Mouse (Mus musculus) left cerebral cortex, postnatal 14 days (tissue): ENCODE results near the gene Alkbh2. TPM values are rescaled to one million over a fixed set of nuclear protein-coding genes. Genes with fewer than 3 reads are reported as not detected.

Source experiments
- DNase-seq, 2 experiments: peaks; one replicate each; pipeline ENCODE4 v3.0.0; 2021 to 2022; ENCODE audit warnings: low spot score in 2 of 2, mixed read lengths in 1 of 2
- intact Hi-C: fragments of 180-260 bp; cut with DNase I; formaldehyde crosslinking; loops from one replicate; pipeline ENCODE4 v1.15.1; 2025
- long read RNA-seq, 2 experiments: library from polyadenylated mRNA; stranded (forward); transcript quantifications; one replicate each; pipeline ENCODE4 v2.0.0; 2021
- total RNA-seq, 2 experiments: library from RNA; stranded (reverse); gene quantifications; 2 replicates each; pipeline ENCODE4 v1.2.3; 2021

Alkbh2 gene
- total RNA-seq = 1 to 10 TPM; 5.5 to 5.8 TPM
- long read RNA-seq, experiment 1, partial matches to known transcripts = 1 of 6 reads
- long read RNA-seq, experiment 1, other reads (novel, unspliced or antisense) = 3 of 6 reads
- long read RNA-seq, experiment 2, partial matches to known transcripts = 0 of 6 reads
- long read RNA-seq, experiment 2, other reads (novel, unspliced or antisense) = 3 of 6 reads

DNA sequence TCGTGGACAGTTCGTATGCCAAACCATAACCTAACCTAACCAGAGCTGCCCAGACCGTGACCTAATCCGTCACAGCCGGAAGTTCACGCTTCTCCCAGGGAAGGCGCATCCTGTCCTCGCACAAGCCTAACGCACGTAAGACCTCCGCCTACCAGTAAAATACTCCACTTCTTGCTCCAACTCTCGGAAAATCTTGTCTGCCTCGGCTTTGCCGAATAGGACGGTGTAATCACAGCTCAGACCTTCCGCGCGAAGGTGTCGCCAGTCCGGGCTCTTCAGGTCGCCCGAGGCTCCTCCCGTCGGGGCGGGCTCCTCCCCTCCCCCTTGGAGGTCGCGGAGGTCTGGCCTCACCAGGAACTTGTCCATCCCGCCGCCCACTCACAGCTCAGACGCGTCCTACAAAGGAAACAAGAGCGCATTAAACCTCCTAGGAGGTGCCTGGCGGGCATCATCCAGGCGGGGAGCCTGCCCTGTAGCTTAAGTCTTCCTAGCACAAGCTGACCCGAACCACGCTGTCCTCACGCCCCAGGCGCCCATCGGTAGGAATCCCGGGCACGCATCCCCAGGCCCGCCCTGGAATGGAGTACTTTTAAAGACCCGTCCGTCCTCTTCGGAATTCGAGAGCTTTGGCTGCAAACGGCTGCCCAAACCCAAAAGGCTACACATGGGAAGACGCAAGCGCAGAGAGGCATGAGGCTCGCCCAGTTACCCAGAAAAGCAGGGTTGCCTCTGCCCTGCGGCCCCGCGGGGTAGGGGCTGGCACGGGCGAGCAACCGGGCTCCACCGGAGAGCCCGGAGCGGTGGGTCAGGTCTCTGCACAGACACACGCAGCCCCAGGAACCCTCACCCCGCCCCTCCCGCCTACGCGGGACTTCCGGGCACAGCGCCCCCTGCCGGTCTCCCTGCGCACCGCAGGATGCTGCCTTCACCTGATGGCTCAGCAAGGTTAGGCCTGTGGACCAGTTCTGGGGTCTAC is at the start of gene Alkbh2:
Gene Alkbh2, minus strand, starts transcription at position 845 of the 976 bp plus-strand sequence.
- intact Hi-C loops = no loop called here
- peak; percentile 57 to 73 for DNase-seq

DNA sequence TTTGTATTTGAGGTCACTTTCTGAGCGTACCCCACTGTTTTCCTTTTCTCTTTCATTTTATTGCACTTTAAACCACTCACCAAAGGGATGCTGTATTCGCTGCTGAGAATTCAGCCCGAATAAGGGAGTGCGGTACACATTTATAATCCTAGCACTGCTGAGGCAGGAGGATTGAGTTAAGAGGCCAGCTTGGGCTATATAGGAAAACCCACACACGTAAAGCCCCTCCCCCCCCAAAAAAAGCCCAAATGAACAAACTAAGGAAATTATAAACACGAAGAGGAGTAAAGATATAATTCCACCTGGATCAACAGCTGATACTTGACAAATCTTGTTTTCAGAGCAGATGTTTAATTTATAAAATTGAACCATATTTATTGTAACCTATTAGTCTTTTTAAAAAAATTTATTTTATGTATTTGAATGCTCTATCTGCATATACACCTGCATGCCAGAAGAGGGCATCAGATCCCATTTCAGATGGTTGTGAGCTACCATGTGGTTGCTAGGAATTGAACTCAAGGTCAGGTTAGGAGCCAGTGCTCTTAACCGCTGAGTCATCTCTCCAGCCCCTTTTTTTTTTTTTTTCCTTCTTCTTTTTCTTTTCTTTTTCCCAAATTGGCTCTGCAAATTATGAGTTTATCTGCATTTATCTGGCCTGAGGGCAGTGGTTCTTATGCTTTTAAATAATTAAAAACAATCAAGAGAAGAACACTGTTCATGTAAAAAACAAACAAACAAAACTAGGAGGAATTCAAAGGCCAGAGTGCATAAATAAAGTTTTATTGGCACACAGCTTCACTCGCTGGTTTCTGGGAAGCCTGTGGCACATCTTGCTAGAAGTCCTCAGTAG is 48.8 kb upstream of the Alkbh2 start:
- intact Hi-C loops = loop anchor here (10.0 kb wide), 1 partner anchor 128 kb away; no protein-coding TSS in a partner anchor
- DNase-seq = no peak

DNA sequence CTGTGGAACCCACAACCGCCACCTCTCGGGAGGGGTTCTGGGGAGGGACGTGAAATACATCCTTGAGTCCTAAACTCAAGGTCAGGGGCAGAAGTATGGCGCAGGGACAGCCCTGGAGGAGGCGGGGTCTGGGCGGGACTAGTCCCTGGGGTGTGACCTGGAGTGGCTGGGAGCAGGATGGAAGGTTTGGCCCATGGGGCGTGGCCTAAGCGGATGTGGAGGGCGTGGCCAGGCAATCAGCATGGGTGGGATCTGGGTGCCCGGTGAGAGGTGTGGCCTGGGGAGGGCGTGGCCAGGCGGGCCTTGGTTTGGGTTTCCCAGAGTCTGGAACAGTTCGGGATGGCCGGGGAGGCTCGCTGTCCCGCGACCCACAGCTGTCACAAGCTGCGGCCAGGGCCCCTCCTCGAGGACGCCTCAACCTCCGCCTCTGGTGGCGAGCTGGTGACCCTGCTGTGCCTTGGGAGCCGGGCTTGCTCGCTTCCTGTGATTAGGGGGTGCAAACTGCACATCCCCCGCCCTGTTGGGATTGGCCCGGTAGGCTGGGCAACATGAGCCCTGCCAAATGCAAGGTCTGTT is 47.7 kb upstream of the Alkbh2 start:
- DNase-seq = peak; percentile 60 to 79
- intact Hi-C loops = loop anchor here (10.0 kb wide), 1 partner anchor 129 kb away; no protein-coding TSS in a partner anchor

DNA sequence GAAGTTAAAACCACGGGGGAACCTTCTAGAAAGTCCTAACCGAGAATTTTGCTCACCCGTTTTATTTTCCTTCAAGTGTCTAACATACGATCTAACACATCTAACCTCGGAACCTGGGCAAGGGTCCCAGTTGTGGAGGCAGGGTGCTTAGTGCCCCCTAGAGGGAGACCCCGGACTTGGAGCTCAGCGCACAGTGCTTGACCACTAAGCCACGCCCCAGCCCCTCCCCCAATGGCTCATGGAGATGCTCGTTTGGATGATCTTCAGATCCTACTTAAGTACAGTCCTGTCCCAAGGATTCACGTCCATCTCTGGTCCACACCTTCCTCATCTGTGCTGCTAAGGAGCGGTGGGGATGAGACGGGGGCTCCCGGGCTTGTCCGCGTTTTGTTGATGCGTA is 46.6 kb upstream of the Alkbh2 start:
- intact Hi-C loops = loop anchor here (10.0 kb wide), 1 partner anchor 130 kb away; no protein-coding TSS in a partner anchor
- DNase-seq = no peak

DNA sequence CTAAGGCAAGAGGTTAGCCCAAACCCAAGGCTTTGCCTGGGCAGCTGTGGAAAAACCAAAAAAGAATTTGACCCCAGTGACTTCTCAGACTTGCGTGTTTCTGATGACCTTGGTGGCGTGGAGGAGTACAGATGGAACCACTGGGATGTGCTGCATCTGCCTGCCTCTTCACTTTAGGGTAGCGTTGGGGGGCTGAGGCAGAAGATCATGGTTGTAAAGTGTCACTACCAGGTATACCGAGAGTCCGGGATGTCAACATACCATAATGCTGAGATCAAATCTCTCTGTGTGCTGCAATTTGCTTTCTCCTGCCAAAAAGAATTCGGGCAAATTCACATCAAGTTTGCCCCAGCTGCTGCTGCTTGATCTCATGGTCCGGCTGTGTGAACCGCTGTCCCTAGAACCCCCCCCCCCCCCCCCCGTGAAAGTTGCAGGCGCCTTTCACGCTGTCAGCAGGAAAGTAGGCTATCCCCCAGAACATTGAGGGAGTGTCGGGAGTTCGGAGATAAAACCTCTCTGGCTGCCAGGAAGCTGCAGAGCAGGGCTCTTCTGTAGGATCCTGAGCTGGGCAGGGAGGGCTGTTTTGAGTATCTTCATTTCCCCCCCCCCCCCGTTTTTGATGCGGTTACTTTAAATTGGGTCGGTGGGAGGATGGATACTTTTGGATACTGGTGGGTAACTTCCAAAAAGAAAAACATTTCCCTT is 46.0 kb upstream of the Alkbh2 start:
- intact Hi-C loops = loop anchor here (10.0 kb wide), 1 partner anchor 131 kb away; no protein-coding TSS in a partner anchor
- no peak for DNase-seq

DNA sequence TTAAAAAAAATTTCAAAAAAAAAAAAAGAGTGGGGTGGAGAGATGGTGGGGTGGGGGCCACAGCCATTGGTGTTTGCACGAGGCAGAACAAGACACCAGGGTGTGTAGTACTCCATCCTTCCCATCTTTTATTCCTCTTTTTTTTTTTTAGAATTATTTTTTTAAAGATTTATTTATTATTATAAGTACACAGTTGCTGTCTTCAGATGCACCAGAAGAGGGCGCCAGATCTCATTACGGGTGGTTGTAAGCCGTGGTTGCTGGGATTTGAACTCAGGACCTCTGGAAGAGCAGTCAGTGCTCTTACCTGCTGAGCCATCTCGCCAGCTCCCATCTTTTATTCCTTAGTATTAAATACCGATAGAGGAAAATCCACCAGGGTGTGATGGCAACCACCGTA is 45.4 kb upstream of the Alkbh2 start:
- DNase-seq = no peak
- intact Hi-C loops = loop anchor here (10.0 kb wide), 1 partner anchor 131 kb away; no protein-coding TSS in a partner anchor

DNA sequence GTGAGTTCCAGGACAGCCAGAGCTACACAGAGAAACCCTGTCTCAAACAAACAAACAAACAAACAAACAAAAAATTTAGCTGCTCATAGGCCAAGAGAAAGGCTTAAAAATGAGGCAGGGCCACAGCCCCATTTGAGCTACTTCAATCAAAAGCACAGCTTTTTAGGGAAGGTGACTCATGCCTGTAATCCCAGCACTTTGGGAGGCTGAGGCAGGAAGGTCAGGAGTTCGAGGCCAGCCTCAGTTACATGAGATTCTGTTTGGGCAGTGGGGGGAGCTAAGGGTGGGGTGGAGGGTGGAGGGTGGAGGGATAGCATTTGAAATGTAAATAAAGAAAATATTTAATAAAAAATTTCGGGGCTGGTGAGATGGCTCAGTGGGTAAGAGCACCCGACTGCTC is 44.9 kb upstream of the Alkbh2 start:
- no peak for DNase-seq
- intact Hi-C loops = loop anchor here (10.0 kb wide), 1 partner anchor 132 kb away; no protein-coding TSS in a partner anchor

DNA sequence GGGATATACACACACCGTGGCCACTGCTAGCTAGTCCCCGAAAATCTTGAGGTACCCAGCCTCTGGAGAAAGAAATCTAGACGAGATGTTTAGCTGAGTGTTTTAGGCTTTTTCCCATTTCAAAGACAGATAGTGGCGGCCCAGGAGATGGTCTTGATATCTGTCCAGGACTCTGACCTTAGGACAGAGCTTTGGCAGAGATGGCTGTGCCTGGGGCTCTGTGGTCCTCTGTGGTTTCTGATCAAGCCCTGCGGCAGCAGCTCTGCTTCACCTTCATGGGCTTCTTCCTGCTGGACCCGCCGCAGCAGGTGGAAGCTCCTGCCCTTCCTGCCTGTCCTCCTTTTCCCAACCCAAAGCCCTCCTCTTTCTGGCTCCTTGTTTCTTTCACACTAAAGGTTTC is 42.3 kb upstream of the Alkbh2 start:
- DNase-seq = no peak
- intact Hi-C loops = loop anchor here (10.0 kb wide), 1 partner anchor 134 kb away; no protein-coding TSS in a partner anchor

DNA sequence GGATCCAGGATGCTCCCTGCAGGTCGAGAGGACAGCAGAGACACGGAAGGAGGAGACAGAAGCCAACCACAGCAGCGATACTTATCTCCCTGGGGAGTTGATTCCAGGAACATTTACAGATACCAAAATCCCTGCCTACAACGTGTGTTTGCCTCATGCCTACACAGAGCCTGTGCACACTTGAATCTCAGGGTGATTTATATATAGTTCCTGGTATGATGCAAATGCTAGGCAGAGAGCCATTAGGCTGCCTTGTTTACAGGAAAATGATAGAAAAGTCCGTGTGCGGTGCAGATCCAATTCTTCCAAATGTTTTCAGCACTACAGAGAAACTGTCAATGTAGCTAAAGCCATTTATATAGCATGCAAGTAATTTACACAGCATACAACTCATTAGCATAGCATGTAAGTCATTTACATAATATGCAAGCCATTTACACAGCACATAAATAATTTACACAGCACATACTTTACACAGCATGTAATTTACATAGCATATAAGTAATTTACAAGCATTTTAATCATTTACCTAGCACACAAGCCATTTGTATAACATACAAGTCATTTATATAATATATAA is 35.2 kb upstream of the Alkbh2 start:
- intact Hi-C loops = no loop called here
- peak; percentile 32 to 62 for DNase-seq

DNA sequence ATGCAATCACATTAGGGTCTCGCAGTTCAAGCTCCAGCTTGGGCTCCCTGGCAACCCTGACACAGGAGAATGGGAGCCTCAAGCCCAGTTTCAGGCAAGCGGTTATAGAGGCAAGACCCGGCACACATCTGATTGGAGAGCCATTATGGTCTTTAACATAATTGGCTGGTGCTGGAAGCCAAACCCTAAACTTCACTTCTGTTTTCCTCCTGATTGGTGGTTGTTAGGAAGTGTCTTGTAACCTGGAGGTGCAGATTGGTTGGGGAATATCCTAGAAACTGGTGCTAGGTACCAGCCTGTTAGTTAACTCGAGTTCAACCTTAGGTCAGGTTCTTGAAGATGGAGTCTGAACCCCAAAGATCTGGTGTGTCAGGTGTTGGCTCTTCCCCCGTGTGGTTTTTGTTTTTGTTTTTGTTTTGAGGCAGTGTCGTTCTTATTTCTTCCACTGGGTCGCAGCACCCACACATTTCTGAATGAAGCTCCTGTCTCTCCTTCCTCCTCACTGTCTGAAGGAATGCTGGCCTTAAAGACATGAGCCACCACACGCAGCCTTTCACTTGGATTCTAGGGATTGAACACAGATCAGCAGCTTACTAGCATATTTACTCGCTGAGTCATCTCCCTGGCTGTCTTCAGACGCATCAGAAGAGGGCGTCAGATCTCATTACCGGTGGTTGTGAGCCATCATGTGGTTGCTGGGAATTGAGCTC is 34.2 kb upstream of the Alkbh2 start:
- intact Hi-C loops = no loop called here
- DNase-seq = no peak

DNA sequence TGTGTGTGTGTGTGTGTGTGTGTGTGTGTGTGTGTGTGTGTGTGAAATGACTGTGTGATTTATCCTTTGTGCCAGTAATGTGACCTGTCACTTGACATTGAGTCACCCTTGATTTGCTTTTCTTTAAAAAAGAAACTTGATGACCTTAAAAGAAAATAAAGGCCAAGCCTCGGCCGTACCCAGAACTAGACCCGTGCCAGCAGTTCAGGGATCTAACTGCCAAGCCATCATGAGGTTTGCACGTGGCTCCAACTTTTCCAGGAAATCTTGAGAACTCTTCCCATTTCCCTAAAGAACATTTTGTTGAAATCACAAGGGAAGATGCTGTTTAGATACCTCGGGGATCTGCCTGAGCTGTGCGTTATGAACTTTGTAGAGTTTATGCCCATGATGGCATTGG is 33.4 kb upstream of the Alkbh2 start:
- intact Hi-C loops = no loop called here
- DNase-seq = no peak

DNA sequence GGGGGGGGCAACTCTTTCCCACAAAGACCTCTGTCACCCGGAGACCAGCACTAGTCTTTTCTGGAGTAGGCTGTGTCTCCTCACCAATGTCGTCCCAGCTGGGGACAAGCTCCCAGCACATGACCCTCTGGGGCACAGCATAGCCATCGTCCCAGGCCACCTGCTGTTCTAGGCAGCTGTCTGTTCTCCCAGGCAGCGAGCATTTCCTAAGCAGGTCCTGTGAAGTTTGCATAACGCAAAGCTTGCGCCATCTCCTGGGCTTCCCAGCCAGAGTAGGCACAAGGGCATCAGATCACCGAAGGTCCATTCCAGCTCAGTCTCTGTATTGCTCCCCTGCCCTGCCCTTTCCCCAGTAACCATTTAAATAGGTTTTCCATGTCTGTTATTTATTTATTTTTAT is 29.2 kb upstream of the Alkbh2 start:
- no peak for DNase-seq
- intact Hi-C loops = no loop called here

DNA sequence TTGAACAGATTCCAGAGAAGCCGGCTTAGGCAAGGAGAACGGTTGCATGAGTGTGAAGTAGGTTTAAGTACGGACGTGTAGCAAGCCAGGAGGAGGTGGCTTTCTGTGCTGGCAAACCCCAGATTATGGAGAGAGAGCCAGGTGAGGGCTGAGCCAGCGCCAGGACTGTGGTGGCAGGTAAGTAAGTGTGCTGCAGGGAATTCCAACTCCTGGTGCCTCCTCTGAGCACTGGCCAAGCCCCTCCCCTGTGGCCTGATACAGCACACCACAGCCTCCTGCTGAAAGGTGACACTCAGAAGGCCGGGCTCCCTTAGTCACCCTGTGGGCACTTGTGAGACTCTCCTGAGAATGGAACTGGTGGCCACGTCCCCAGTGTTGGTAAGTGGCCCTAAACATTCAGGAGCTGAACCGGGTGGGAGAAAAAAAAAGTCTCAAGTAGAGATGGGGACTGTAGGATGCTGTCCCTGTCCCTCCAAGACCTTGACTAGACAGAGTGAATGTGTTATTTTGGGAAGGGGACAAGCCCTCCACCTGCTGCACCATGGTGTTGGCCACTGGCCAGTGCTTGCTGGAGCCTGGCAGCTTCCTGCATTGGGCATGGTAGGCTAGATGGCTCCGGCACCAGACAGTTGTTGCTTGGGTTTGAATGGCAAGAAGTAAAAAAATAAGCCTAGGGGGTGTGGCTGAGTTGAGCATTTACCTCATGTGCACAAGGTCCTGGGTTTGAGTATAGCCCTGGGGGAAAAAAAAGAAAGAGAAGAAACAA is 27.3 kb upstream of the Alkbh2 start:
- intact Hi-C loops = no loop called here
- DNase-seq = no peak

DNA sequence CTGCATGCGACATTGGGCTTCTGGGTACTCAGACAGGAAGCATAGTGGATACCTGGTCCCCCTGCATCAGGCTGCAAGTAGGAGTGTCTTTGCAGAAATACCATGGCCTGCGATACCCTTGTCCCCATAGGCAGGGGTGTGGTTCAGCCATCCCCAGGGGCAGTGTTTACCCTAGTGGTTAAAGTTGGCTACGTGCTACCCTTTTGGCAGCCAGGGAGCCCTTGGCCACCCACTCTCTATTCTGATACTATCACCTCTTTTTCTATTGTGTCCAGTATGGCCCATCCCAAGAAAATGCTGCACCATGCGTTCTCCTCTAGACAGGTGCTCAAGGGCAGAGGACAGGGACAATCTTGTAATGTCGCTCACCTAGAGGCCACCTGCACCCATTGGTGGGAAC is 26.7 kb upstream of the Alkbh2 start:
- intact Hi-C loops = no loop called here

DNA sequence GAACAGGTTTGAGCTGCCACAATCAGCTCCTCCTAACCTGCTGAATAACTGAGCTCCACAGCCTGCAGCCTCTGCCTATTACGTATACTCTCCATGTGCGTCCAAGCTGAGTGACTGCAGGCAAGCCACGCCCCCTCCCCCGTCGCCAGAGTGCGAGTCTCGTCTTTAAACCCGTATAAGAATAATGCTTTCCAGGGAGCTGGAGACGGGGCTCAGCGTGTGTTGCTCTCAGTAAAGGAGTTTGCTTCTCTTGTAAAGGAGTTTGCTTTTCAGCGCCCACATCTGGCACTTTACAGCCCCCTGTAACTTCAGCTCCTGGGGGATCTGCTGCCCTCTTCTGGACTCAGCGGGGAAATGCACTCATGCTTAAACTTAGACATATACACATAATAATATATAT is 25.5 kb upstream of the Alkbh2 start:
- intact Hi-C loops = no loop called here
- no peak for DNase-seq

More for the DNA sequence above, 26.7 kb upstream of the Alkbh2 start:
- no peak for DNase-seq

DNA sequence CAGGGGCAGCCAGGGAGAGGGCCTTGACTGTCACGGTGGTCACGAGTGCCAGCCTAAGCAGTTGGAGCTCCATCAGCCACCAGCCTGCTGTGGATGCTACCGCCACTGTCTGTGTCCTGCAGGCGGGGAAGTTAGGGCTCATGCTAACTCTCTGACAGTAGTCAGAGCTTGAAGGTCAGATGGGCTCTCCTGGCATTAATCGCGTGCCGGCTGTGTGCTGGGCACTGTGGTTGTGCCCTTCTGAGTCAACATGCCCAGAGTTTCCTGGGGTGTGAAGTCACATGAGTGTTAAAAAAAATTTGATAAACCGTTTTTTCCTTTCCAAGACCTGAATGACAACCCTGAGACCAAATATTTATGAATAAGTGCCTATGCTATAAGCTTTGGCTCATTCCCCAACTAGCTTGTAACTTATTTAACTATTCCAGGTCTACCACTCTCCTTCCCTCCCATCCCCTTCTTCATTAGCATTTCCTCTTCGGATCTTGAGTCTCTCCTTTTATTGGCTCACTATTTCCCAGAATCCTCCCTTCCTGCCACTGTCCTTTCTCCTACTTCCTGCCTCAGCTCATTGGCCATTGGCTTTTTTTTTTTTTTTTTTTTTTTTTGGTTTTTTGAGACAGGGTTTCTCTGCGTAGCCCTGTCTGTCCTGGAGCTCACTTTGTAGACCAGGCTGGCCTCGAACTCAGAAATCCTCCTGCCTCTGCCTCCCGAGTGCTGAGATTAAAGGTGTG is 24.5 kb upstream of the Alkbh2 start:
- intact Hi-C loops = no loop called here
- no peak for DNase-seq
